Mouse (Mus musculus): ENCODE results near the gene Card11.

Gene Card11

DNA sequence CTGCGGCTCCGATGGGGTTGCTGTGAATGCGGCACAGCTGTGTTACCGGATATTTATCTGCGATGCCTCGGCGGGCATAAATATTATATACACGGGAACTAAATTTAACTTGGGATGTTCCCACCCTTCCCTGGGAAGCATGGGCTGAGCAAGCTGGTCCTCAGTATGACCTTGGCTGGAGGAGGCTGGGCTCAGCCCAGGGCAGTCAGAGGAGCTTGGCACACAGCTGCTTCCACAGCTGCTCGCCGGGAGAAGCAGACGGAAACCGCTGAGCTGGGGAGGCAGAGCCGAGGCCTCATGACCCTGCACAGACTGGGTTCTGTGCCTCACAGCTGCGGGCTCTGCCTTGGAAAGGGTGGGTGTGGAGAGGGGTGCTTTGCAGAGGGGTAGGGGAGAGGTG lies 110.3 kb downstream of the Card11 start:
- no peak for TF ChIP-seq GATA4 (IDR thresholded peaks at IDR 0.05; ENCODE audit: insufficient replicate concordance, low read length)

GRCm38 (mm10) chr5:140889539-140889938 lies 110.8 kb downstream of the Card11 start:
- no peak for TF ChIP-seq GATA4 (IDR thresholded peaks at IDR 0.05; ENCODE audit: insufficient replicate concordance, low read length)

- TF ChIP-seq GATA4 (IDR thresholded peaks at IDR 0.05; ENCODE audit: insufficient replicate concordance, low read length): no peak
Measured at GRCm38 (mm10) chr5:140887871-140888270, 112.5 kb downstream of the Card11 start.

DNA sequence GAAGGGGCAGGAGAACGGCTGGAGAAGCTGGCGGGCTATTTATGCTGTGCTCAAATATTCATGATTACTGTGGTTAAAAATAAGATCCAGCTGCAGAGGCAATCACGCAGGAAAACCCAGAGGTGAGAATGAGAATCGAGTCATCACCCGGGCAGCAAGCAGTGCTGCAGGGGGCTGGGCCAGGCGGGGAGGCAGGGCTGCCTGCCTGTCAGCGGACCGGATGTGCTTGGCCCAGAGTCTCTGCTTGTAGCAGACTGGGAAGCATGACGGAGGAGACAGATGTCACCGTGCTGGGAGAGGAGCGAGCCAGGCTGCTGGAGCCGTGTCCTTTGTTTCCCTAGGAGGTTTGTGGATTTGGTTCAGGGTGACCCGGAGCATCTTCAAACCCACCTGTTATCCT lies 115.4 kb downstream of the Card11 start:
- TF ChIP-seq GATA4 (IDR thresholded peaks at IDR 0.05; ENCODE audit: insufficient replicate concordance, low read length): no peak

DNA sequence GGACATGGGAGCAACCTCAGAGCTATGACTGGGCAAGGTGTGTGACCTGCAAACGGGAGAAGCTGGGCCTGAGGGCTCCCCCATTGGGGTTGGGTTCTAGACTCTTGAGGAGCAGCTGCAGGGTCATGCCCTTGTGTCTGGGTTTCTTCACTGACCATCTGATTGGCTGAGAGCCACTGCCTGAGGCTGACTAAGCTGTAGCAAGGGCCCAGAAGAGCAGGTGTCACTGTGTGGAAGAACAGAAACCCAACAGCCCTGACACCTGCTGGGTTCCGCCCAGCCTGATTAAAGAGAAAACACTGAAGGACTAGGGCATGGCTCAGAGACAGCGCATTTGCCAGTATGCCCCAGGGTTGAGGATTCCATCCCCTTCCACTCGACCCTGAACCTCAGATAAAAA lies 118.0 kb downstream of the Card11 start:
- no peak for TF ChIP-seq GATA4 (IDR thresholded peaks at IDR 0.05; ENCODE audit: insufficient replicate concordance, low read length)

- no peak for TF ChIP-seq GATA4 (IDR thresholded peaks at IDR 0.05; ENCODE audit: insufficient replicate concordance, low read length)
Measured at GRCm38 (mm10) chr5:140880151-140880550, 120.2 kb downstream of the Card11 start.

DNA sequence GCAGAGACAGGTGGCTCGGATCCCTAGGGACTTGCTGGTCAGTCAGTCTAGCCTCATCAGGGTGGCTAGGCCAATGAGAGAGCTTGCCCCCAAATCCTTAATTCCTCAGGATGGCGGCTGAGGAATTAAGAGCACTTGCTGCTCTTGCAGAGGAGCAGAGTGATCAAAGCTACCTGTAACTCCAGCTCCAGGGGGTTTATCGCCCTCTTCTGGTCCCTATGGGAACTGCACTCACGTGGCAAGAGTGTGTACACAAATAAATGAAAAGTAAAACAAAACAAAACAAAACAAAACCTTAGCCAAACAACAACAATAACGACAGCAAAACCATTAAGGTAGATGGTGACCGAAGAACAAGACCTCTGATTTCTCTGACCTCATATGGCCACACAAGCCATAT lies 121.7 kb downstream of the Card11 start:
- no peak for TF ChIP-seq GATA4 (IDR thresholded peaks at IDR 0.05; ENCODE audit: insufficient replicate concordance, low read length)

GRCm38 (mm10) chr5:140873736-140874307 lies 126.6 kb downstream of the Card11 start:
- TF ChIP-seq GATA4 (IDR thresholded peaks at IDR 0.05; ENCODE audit: insufficient replicate concordance, low read length): no peak

- TF ChIP-seq GATA4 (IDR thresholded peaks at IDR 0.05; ENCODE audit: insufficient replicate concordance, low read length): no peak
Measured at GRCm38 (mm10) chr5:140873039-140873551, 127.3 kb downstream of the Card11 start.

GRCm38 (mm10) chr5:140872532-140873038 lies 127.8 kb downstream of the Card11 start:
- TF ChIP-seq GATA4 (IDR thresholded peaks at IDR 0.05; ENCODE audit: insufficient replicate concordance, low read length): no peak

DNA sequence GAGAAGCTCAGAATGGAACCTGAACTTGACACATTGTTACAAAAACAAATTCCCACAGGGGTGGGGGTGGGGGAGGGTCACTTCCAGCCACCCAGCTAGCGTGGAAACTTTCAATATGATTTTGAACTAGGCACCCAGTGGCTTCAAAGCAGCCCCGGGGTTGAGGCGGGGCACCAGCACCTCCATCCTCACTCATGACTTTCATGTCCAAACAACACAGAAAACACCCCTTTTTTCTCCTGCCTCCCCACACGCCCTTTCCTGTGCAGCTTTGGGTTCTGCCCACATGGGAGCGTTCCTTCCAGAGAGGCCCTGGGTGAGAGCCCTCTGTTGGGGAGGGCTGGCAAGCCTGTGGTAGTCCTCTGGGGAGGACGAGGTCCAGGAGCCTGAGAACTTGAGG lies 129.1 kb downstream of the Card11 start:
- no peak for TF ChIP-seq GATA4 (IDR thresholded peaks at IDR 0.05; ENCODE audit: insufficient replicate concordance, low read length)

DNA sequence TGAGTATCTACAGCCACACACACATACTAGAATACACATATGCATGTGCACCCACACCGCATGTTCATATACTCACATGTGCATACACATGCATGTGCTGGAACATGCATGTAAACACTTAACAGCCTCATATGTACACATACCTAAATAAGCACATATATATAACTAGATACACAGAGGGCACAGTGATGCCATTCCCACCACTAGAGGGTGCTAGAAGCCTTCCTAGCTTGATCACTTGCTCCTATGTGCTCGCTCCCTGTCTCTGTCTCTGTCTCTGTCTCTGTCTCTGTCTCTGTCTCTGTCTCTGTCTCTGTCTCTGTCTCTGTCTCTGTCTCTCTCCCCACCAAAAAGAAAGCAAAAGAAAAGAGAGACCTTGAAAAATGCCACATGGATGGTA lies 131.3 kb downstream of the Card11 start:
- no peak for TF ChIP-seq GATA4 (IDR thresholded peaks at IDR 0.05; ENCODE audit: insufficient replicate concordance, low read length)

GRCm38 (mm10) chr5:140859730-140860129 lies 140.7 kb downstream of the Card11 start:
- TF ChIP-seq GATA4 (IDR thresholded peaks at IDR 0.05; ENCODE audit: insufficient replicate concordance, low read length): no peak

GRCm38 (mm10) chr5:140858335-140858734 lies 142.0 kb downstream of the Card11 start:
- TF ChIP-seq GATA4 (IDR thresholded peaks at IDR 0.05; ENCODE audit: insufficient replicate concordance, low read length): no peak

DNA sequence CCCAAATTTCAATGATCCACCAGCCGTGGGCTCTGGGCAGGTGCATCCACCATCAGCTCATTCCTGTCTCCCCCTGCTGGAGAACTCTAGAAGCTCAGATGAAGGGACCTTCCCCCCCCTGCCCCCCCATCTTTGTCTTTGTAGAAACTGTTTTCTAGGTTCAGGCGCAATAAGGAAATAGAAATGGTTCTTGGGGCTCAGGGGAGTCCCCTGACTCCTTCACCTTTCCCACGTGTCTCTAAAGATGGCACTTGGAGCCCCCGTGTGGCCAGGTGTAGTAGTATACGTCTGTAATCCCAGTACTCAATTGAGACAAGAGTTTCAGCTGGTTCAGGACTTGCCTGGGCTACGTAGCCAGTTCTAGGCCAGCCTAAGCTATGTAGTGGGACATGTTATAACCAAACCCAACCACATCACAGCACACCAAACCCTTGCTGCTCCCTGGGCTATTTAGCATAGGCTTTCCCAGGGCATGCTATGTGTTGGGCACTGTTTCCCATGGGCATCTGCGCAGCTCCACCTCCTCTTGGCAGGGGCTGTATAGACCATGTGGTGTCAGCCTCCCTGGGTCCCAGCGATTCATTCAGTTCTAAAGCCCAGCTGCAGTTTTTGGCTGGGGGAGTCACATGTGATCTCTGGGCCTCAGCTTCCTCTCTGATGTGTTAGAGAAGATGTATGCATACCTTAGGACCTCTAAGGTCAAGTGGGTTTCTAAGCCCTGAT lies 142.8 kb downstream of the Card11 start:
- TF ChIP-seq GATA4 (IDR thresholded peaks at IDR 0.05; ENCODE audit: insufficient replicate concordance, low read length): no peak

DNA sequence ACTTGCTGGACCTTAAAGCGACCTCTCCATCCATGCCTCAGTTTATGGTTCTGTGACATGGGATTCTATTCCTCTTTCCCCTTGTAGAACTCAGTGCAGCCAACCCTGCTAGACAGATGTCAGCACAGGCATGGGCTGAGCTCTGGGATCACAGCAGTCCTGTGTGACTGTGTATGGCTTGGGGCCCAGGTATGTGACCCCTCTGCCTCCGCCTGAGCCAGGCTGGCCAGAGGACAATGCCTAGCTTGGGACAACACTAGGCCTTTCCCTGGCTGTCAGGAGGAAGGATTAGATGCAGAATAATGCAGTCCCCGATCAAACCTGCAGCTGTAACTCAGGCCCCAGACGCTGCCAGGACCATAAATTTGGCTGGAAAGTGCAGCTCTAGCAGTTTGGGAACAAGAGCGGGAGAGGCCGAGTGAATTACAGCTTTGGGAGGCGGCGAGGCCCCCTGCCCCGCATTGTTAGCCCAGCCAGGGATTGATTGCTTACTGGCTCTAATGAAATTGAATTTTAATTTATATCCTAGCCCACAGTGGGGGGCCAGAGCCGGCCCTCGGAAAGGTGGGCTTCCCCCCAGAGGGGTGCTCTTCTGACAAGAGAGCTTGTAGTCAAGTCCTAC lies 144.4 kb downstream of the Card11 start:
- no peak for TF ChIP-seq GATA4 (IDR thresholded peaks at IDR 0.05; ENCODE audit: insufficient replicate concordance, low read length)
